Mouse (Mus musculus) liver, postnatal 0 days (tissue): ENCODE measurements around the gene Ints5. TPM values are rescaled to one million over a fixed set of nuclear protein-coding genes. Genes with fewer than 3 reads are reported as not detected.

ENCODE experiments used
- ATAC-seq: fragments of 200-750 bp; cut with Nextera tagmentation; 2 replicates; pipeline ENCODE4 v1.8.0; 2017; ENCODE audit warnings: mild to moderate bottlenecking, moderate library complexity
- DNase-seq: peaks from one replicate; pipeline ENCODE4 v3.0.0-alpha.2; 2016
- H3K27ac ChIP-seq: fragments of 300-500 bp; sonication (generic); 2 replicates; pipeline ENCODE4 v1.5.1; 2014; ENCODE audit warnings: antibody characterized with exemption, moderate library complexity, mild to moderate bottlenecking, low read depth
- H3K27me3 ChIP-seq: fragments of 300-500 bp; sonication (generic); 2 replicates; pipeline ENCODE4 v1.6.1; 2014; ENCODE audit warnings: low read length, control low read depth, mixed read lengths; ENCODE audit not compliant: insufficient read depth
- H3K36me3 ChIP-seq: fragments of 300-500 bp; sonication (generic); replicated peaks from 2 replicates; pipeline ENCODE4 v1.6.1; 2014; ENCODE audit warnings: mild to moderate bottlenecking, control low read depth, low read length, moderate library complexity, mixed read lengths; ENCODE audit not compliant: insufficient read depth
- H3K4me1 ChIP-seq: fragments of 300-500 bp; sonication (generic); 2 replicates; pipeline ENCODE4 v1.6.1; 2014; ENCODE audit warnings: antibody characterized with exemption, mild to moderate bottlenecking, control low read depth; ENCODE audit not compliant: insufficient read depth
- H3K4me2 ChIP-seq: fragments of 300-500 bp; sonication (generic); 2 replicates; pipeline ENCODE4 v1.6.1; 2014; ENCODE audit warnings: low read depth, mild to moderate bottlenecking, low read length, moderate library complexity, mixed read lengths
- H3K4me3 ChIP-seq: fragments of 300-500 bp; sonication (generic); 2 replicates; pipeline ENCODE4 v1.5.1; 2014; ENCODE audit warnings: low read depth, low read length
- H3K9ac ChIP-seq: fragments of 300-500 bp; sonication (generic); replicated peaks from 2 replicates; pipeline ENCODE4 v1.6.1; 2014; ENCODE audit warnings: mild to moderate bottlenecking, moderate library complexity
- H3K9me3 ChIP-seq: fragments of 300-500 bp; sonication (generic); 2 replicates; pipeline ENCODE4 v1.6.1; 2016; ENCODE audit warnings: mild to moderate bottlenecking, control low read depth, low read length, mixed read lengths
- CTCF ChIP-seq: sonication (generic); IDR thresholded peaks from 2 replicates; pipeline ENCODE4 v1.5.1; 2016; ENCODE audit warnings: antibody characterized with exemption, low read depth
- EP300 ChIP-seq: IDR thresholded peaks from 2 replicates; pipeline ENCODE4 v1.6.1; 2016; ENCODE audit warnings: antibody characterized with exemption, low read depth, mild to moderate bottlenecking
- WGBS: fragments of 180-500 bp; shearing (Covaris S2); extraction: QIAGEN DNeasy Blood & Tissue Kit; methylation state at CpG from one replicate; pipeline ENCODE4 v1.1.7; 2014; ENCODE audit not compliant: insufficient replicate concordance; 5-methylcytosine and 5-hydroxymethylcytosine counted together
- microRNA-seq: library from miRNA; unstranded; fragments of <30 nt; microRNA quantifications from one replicate; pipeline ENCODE4, GENCODE M21; 2016
- polyA plus RNA-seq: library from polyadenylated mRNA; unstranded; fragments of >200 nt; fragmentation: Nextera tagmentation; extraction: Ambion mirVana; gene quantifications from 2 replicates; pipeline ENCODE4 v1.2.1, GENCODE M21; 2015

Ints5 gene
- polyA plus RNA-seq, 1 experiment from 2014 or later, result 12.1 TPM

DNA sequence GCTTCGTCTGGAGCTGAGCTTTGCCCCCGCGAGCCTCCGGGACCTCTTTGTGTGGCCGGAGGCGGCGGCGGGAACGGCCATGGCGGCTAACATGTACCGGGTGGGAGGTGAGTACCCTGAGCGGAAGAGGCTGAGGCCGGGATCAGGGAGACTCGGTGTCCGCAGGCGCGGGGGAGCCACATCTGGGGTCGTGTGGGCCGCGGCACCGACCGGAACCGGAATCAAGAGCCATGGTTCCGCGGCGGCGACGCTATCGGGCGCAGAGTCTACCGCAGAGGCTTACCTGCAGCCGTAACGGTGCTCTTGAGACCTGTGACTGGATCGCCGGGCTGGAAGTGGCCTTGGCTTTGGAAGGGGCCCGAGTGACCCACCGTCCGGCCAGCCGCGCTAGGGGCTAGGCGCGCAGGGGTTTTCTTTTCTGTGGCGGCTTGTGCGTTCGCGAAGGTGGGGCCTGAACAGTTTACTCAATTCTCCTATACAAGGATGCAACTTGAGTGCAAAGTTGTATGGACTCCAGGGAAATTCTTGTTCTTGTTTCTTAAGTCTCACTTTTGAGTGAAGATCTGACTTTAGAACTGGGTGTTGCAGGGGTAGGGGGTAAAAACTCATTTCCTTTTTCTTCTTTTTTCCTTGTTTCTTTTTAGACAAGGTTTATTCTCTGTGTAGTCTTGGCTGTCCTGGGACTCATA lies 49.6 kb downstream of the Ints5 start:
- ATAC-seq, result peak; percentile 43
- Histone ChIP-seq H3K27me3 (no peaks in the 10 kb centered on the region), H3K36me3 (peaks cover 43% of the 10 kb centered on the region), H3K4me3 (peak overlapping the region; percentile 90), H3K9ac (peak overlapping the region; percentile 98), H3K4me1 (peaks cover 38% of the 10 kb centered on the region), H3K9me3 (no peaks in the 10 kb centered on the region), H3K27ac (peak overlapping the region; percentile 99), H3K4me2 (peak overlapping the region; percentile 77)
- 1% methylated on average over 45 of the region's 46 CpGs for WGBS
- TF ChIP-seq CTCF (no peak), EP300 (no peak)
- peak; percentile 73 for DNase-seq

DNA sequence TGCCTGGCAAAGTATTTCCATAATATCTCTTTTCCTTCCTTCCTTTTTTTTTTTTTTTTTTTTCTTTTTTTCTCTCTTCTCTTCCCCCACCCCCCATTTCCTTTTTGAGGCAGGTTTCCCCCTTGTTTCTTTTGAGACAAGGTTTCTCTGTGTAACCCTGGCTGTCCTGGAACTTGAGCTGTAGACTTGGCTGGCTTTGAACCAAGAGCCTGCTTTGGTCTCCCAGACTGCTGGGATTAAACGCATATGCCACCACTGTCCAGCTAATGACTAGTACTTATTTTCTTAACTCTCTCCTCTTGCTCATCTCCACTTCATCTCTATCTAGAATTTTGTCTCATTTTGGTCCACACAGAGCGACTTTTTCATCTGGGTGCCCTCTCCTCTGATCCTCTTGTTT lies 50.2 kb downstream of the Ints5 start:
- Histone ChIP-seq H3K4me2 (peak overlapping the region; percentile 77), H3K27me3 (no peaks in the 10 kb centered on the region), H3K27ac (peak overlapping the region; percentile 99; the same call in 1 of the 2 replicates), H3K9ac (peak overlapping the region; percentile 98), H3K9me3 (no peaks in the 10 kb centered on the region), H3K4me3 (peak overlapping the region; percentile 90), H3K36me3 (peaks cover 48% of the 10 kb centered on the region), H3K4me1 (peaks cover 38% of the 10 kb centered on the region)
- TF ChIP-seq EP300 (no peak), CTCF (no peak)
- ATAC-seq (no peak), DNase-seq (no peak)
- WGBS, result 45% methylated on average over 2 of the region's 2 CpGs

DNA sequence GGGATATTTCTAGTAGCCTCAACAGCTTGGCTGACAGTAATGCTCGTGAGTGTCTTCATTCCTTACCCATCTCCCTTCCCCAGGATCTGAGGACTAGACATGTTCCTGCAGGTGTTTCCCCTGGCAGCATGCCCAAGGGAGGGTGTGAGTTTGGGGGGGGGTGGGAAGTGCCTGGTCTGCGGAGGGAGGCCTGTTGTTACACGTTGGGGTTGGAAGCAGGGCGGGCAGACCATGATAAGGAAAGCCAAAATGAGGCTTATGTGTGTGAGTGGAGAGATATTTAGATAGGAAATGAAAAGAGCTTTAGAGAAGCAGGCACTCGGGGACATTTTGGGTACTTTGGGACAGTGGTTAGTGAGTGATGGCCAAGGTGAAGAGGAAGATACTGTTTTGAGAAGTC lies 51.3 kb downstream of the Ints5 start:
- Histone ChIP-seq H3K4me3 (peak overlapping the region; percentile 90), H3K4me1 (peaks cover 38% of the 10 kb centered on the region), H3K9ac (peak overlapping the region; percentile 98), H3K27me3 (no peaks in the 10 kb centered on the region), H3K27ac (peak overlapping the region; percentile 99), H3K9me3 (no peaks in the 10 kb centered on the region), H3K4me2 (peak overlapping the region; percentile 77), H3K36me3 (peaks cover 53% of the 10 kb centered on the region)
- WGBS, result 23% methylated on average over 5 of the region's 5 CpGs
- peak; percentile 75 for DNase-seq
- 0 out of 2 replicates have a peak, but pooled peaks have one; percentile 1 for ATAC-seq
- no peak for TF ChIP-seq CTCF
- TF ChIP-seq EP300, result peak; percentile 74

DNA sequence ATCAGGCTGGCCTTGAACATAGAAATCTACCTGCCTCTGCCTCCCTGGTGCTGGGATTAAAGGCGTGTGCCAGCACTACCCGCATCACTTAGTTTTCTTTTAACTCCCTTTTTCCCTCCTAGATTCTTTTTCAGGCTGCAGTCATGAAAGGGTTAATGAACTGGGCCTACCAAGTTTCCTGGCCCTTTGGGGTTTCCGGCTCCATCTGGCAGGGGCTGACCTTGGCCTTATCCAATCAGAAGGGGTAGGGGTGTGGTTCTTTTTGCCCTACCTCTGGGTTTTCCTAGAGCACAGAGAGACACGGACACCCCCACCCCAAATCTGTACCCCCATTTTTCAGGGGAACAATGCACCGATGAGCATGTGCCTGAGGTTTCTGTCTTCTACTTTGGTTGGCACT lies 51.9 kb downstream of the Ints5 start:
- H3K4me3 ChIP-seq, result peak overlapping the region; percentile 90; the same call in 1 of the 2 replicates
- peak; percentile 18; the same call in 1 of the 2 replicates for ATAC-seq
- 11% methylated on average over 5 of the region's 5 CpGs for WGBS
- DNase-seq, result peak; percentile 86
- peak overlapping the region; percentile 99 for H3K27ac ChIP-seq
- H3K9ac ChIP-seq, result no peak overlapping the region
- H3K4me1 ChIP-seq, result peaks cover 38% of the 10 kb centered on the region
- no peak for TF ChIP-seq EP300
- no peak for TF ChIP-seq CTCF
- H3K36me3 ChIP-seq, result peaks cover 57% of the 10 kb centered on the region
- no peaks in the 10 kb centered on the region for H3K9me3 ChIP-seq
- peak overlapping the region; percentile 77 for H3K4me2 ChIP-seq
- H3K27me3 ChIP-seq, result no peaks in the 10 kb centered on the region

DNA sequence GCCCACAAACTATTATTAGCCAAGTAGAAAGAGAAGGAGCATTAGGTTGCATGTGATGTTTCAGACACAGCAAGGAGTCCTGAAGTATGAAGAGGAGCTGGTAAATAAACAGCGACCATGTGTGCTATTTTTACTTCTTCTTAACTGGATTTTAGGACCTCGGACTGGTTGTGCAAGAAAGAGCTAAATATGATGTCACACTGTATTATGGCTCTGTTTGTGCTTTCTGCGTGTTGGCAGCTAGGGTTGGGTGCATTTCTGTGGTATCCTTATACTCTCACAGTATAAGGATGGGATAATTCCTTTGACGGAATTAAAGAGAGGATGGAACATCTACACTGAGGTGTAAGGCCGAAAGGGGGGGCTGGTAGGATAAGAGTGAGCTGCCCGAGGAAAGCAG lies 52.4 kb downstream of the Ints5 start:
- ATAC-seq (peak; percentile 9; the same call in 1 of the 2 replicates), DNase-seq (no peak)
- no peak overlapping the region for H3K9ac ChIP-seq
- H3K9me3 ChIP-seq, result no peaks in the 10 kb centered on the region
- 59% methylated on average over 6 of the region's 6 CpGs for WGBS
- peaks cover 38% of the 10 kb centered on the region for H3K4me1 ChIP-seq
- H3K4me2 ChIP-seq, result peak overlapping the region; percentile 77
- H3K4me3 ChIP-seq, result 0 out of 2 replicates have a peak overlapping the region, but pooled peaks have one; percentile 90
- H3K27me3 ChIP-seq, result no peaks in the 10 kb centered on the region
- H3K36me3 ChIP-seq, result peaks cover 57% of the 10 kb centered on the region
- H3K27ac ChIP-seq, result peak overlapping the region; percentile 99
- 0 out of 2 replicates have a peak, but pooled peaks have one; percentile 3 for TF ChIP-seq CTCF
- no peak for TF ChIP-seq EP300

DNA sequence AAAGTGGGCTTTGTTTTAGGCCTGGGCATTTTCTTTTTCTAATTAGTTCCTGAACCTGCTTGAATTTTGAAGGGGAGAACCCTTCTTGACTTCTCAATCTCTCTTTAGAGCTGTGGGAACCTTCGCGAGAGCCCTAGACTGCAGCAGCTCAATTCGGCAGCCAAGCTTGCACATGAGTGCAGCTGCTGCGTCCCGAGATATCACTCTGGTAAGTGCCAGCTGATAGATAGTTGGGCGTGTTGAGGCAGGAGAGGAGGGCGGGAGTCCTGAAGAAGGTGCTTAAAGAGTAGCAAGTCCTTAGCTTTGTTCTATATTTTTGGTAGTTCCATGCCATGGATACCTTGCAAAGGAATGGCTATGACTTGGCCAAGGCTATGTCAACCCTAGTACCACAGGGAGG lies 54.1 kb downstream of the Ints5 start:
- no peak overlapping the region for H3K4me2 ChIP-seq
- DNase-seq (no peak), ATAC-seq (no peak)
- no peak overlapping the region for H3K4me3 ChIP-seq
- H3K4me1 ChIP-seq, result peaks cover 28% of the 10 kb centered on the region
- H3K27me3 ChIP-seq, result no peaks in the 10 kb centered on the region
- no peaks in the 10 kb centered on the region for H3K9me3 ChIP-seq
- TF ChIP-seq CTCF (no peak), EP300 (no peak)
- H3K27ac ChIP-seq, result no peak overlapping the region; the same call in 1 of the 2 replicates
- 65% methylated on average over 7 of the region's 7 CpGs for WGBS
- peaks cover 71% of the 10 kb centered on the region for H3K36me3 ChIP-seq
- no peak overlapping the region for H3K9ac ChIP-seq

Small RNAs within 50 kb of the gene (microRNA-seq; reads per million reads assigned to microRNA genes)
- not detected for gene Mir5136

Other genes starting within 250 kb of the Ints5 start
- not detected in 2 replicates for gene Chrm1, start 229.2 kb upstream of the Ints5 start, polyA plus RNA-seq
- gene Slc3a2, start 169.6 kb upstream of the Ints5 start, polyA plus RNA-seq, result 64.4 and 68.0 TPM in 2 replicates
- 36.0 and 36.8 TPM in 2 replicates for gene Wdr74, start 157.2 kb upstream of the Ints5 start, polyA plus RNA-seq
- 0.31 and 0.43 TPM in 2 replicates for gene 1700092M07Rik, start 152.3 kb upstream of the Ints5 start, polyA plus RNA-seq
- 36.3 and 37.5 TPM in 2 replicates for gene Stx5a, start 151.6 kb upstream of the Ints5 start, polyA plus RNA-seq
- gene Nxf1, start 135.9 kb upstream of the Ints5 start, polyA plus RNA-seq, result 47.9 and 49.9 TPM in 2 replicates
- gene Tmem223, start 122.0 kb upstream of the Ints5 start, polyA plus RNA-seq, result 56.0 and 59.1 TPM in 2 replicates
- 76.3 and 80.3 TPM in 2 replicates for gene Tmem179b, start 118.5 kb upstream of the Ints5 start, polyA plus RNA-seq
- 6.6 and 7.9 TPM in 2 replicates for gene Taf6l, start 106.6 kb upstream of the Ints5 start, polyA plus RNA-seq
- gene Polr2g, start 94.4 kb upstream of the Ints5 start, polyA plus RNA-seq, result 61.7 and 63.3 TPM in 2 replicates
- 0.82 and 0.91 TPM in 2 replicates for gene Zbtb3, start 90.5 kb upstream of the Ints5 start, polyA plus RNA-seq
- gene Ttc9c, start 73.7 kb upstream of the Ints5 start, polyA plus RNA-seq, result 9.8 and 12.5 TPM in 2 replicates
- 2.1 and 2.3 TPM in 2 replicates for gene Hnrnpul2, start 73.0 kb upstream of the Ints5 start, polyA plus RNA-seq
- gene AC129217.1, start 63.2 kb upstream of the Ints5 start, polyA plus RNA-seq, result not detected in 2 replicates
- 30.5 and 32.7 TPM in 2 replicates for gene Bscl2, start 55.5 kb upstream of the Ints5 start, polyA plus RNA-seq
- gene Gng3, start 53.8 kb upstream of the Ints5 start, polyA plus RNA-seq, result 0.08 and 0.23 TPM in 2 replicates
- gene Lrrn4cl, start 42.2 kb upstream of the Ints5 start, polyA plus RNA-seq, result 0.24 and 0.26 TPM in 2 replicates
- gene Ubxn1, start 21.5 kb upstream of the Ints5 start, polyA plus RNA-seq, result 147 TPM in 2 replicates
- gene Uqcc3, start 12.1 kb upstream of the Ints5 start, polyA plus RNA-seq, result 48.6 and 52.6 TPM in 2 replicates
- 27.5 and 31.3 TPM in 2 replicates for gene Lbhd1, start 9.3 kb upstream of the Ints5 start, polyA plus RNA-seq
- gene Gm49403, start 9.1 kb upstream of the Ints5 start, polyA plus RNA-seq, result not detected in 2 replicates
- 30.5 and 32.5 TPM in 2 replicates for gene 1810009A15Rik, start 4.2 kb upstream of the Ints5 start, polyA plus RNA-seq
- gene Gm49416, start 4.1 kb upstream of the Ints5 start, polyA plus RNA-seq, result not detected in 2 replicates
- 29.4 and 32.4 TPM in 2 replicates for gene Ganab, start 5.1 kb downstream of the Ints5 start, polyA plus RNA-seq
- 20.2 and 22.3 TPM in 2 replicates for gene B3gat3, start 27.4 kb downstream of the Ints5 start, polyA plus RNA-seq
- gene Rom1, start 36.4 kb downstream of the Ints5 start, polyA plus RNA-seq, result 2.0 and 2.5 TPM in 2 replicates
- 8.0 and 9.5 TPM in 2 replicates for gene Eml3, start 36.5 kb downstream of the Ints5 start, polyA plus RNA-seq
- gene Mta2, start 48.9 kb downstream of the Ints5 start, polyA plus RNA-seq, result 43.0 and 45.7 TPM in 2 replicates
- gene Tut1, start 60.8 kb downstream of the Ints5 start, polyA plus RNA-seq, result 9.0 and 10.7 TPM in 2 replicates
- 129 and 134 TPM in 2 replicates for gene Eef1g, start 74.0 kb downstream of the Ints5 start, polyA plus RNA-seq
- 3.5 and 4.0 TPM in 2 replicates for gene Ahnak, start 96.3 kb downstream of the Ints5 start, polyA plus RNA-seq
- gene Scgb1a1, start 195.0 kb downstream of the Ints5 start, polyA plus RNA-seq, result 0.85 and 3.7 TPM in 2 replicates
- 7.0 and 8.3 TPM in 2 replicates for gene Asrgl1, start 242.6 kb downstream of the Ints5 start, polyA plus RNA-seq